ENCODE assay signal across 26 mouse cellular contexts in genomic region chr6:32021853-32022536, GRCm38 (mm10). TPM values are rescaled to one million over a fixed set of nuclear protein-coding genes. Genes with fewer than 3 reads are reported as not detected.
DNase-seq lines count a peak whose midpoint lies in the region; ATAC-seq and TF ChIP-seq lines count a peak whose summit lies in the region.
"Had no signal": no experiment of that assay in that cellular context is flagged by ENCODE, and none has a peak within 500 bp of the region (broad histone marks: within the 10 kb centered on the region; RNA-seq: fewer than 3 reads in every experiment).

No protein-coding gene starts in this region.

- in situ Hi-C loops in Patski (cut with MboI; ENCODE audit: low pct_unique_long_range_greater_than_20kb) = no loop called here

- CTCF ChIA-PET in Patski (lab: Charles Lee) = no interaction called here

- peak; percentile 87 for DNase-seq in heart, adult 11 months
- DNase-seq in heart, postnatal 25 days (ENCODE audit: low spot score) = no peak
- peak; percentile 5 to 6 for DNase-seq in heart, postnatal 10 days
- DNase-seq in heart, postnatal 14 days = no peak
- DNase-seq in Patski (ENCODE audit: low read depth, low spot score) = no peak
- DNase-seq in heart, postnatal 36 days = peak; percentile 3 to 6
- DNase-seq in natural killer cell, adult 2 months (ENCODE audit: low spot score in 2 of 2) = no peak
- DNase-seq: adrenal gland, adult 2 months; cerebellum, adult 2 months; cerebellum, postnatal 10 days; embryo, embryonic 11 days; gastrocnemius, postnatal 10 days; kidney, adult 2 months had no signal

- ATAC-seq in Patski = peak; percentile 51
- ATAC-seq: forebrain, embryonic 14.5 days; intestine, embryonic 16.5 days had no signal

- intact Hi-C loops in heart, postnatal 25 days (cut with DNase I) = no loop called here
- intact Hi-C loops in heart, postnatal 10 days (cut with DNase I) = no loop called here
- intact Hi-C loops in heart, postnatal 14 days (cut with DNase I) = no loop called here
- intact Hi-C loops in heart, postnatal 36 days (cut with DNase I) = no loop called here

- H3K27me3 ChIP-seq in Patski = no peaks in the 10 kb centered on the region
- H3K27me3 ChIP-seq: embryonic facial prominence, embryonic 15.5 days; hindbrain, embryonic 15.5 days; kidney, embryonic 15.5 days had no signal

- no peak for TF ChIP-seq CTCF in Patski (IDR thresholded peaks at IDR 0.05)

- POLR2A ChIA-PET in Patski (lab: Charles Lee) = no interaction called here

RNA-seq across cellular contexts. Expression of gene 1700012A03Rik, which starts 28.1 kb away (rescaled TPM):
- not detected for total RNA-seq in heart, postnatal 25 days (2021)
- not detected for total RNA-seq in heart, postnatal 10 days (2021)
- total RNA-seq in heart, postnatal 14 days (2021) = not detected
- polyA plus RNA-seq in Patski (2021) = not detected
- not detected for total RNA-seq in heart, postnatal 36 days (2021)
- total RNA-seq: adrenal gland, adult 2 months; adrenal gland, postnatal 4 days; CH12.LX; gastrocnemius, postnatal 10 days; gastrocnemius, postnatal 4 days had no signal
- polyA plus RNA-seq: adrenal gland, adult 2 months; cerebellum, adult 2 months; embryonic facial prominence, embryonic 11.5 days; embryonic facial prominence, embryonic 15.5 days; erythroblast, embryonic 14.5 days; forebrain, embryonic 10.5 days; forebrain, embryonic 14.5 days; heart, embryonic 16.5 days; hindbrain, embryonic 11.5 days; hindbrain, embryonic 15.5 days; intestine, embryonic 16.5 days; kidney, embryonic 15.5 days had no signal

Comparison
In these comparisons a context has a peak if more than half of its experiments do, and no peak if none do; other contexts are left out.
1. DNase-seq: peak in heart, adult 11 months (single experiment), heart, postnatal 10 days (2 of 2) and heart, postnatal 36 days (2 of 2); none in heart, postnatal 25 days (single experiment), heart, postnatal 14 days (0 of 2), Patski (single experiment) and natural killer cell, adult 2 months (0 of 2).